Mouse (Mus musculus) forebrain, embryonic 12.5 days (tissue): ENCODE measurements around the gene Sar1a. TPM values are rescaled to one million over a fixed set of nuclear protein-coding genes. Genes with fewer than 3 reads are reported as not detected.

ENCODE experiments used
- ATAC-seq: fragments of 200-750 bp; cut with Nextera tagmentation; 2 replicates; pipeline ENCODE4 v1.8.0; 2017; ENCODE audit warnings: moderate TSS enrichment; ENCODE audit not compliant: low FRiP score
- H3K27ac ChIP-seq: fragments of 300-500 bp; sonication (generic); 2 replicates; pipeline ENCODE4 v1.5.1; 2016; ENCODE audit warnings: mild to moderate bottlenecking
- H3K27me3 ChIP-seq: fragments of 300-500 bp; sonication (generic); 2 replicates; pipeline ENCODE4 v1.6.1; 2016; ENCODE audit warnings: mild to moderate bottlenecking
- H3K36me3 ChIP-seq: fragments of 300-500 bp; sonication (generic); replicated peaks from 2 replicates; pipeline ENCODE4 v1.6.1; 2016; ENCODE audit warnings: mild to moderate bottlenecking
- H3K4me1 ChIP-seq: fragments of 300-500 bp; sonication (generic); 2 replicates; pipeline ENCODE4 v1.6.1; 2016
- H3K4me2 ChIP-seq: fragments of 300-500 bp; sonication (generic); 2 replicates; pipeline ENCODE4 v1.6.1; 2016; ENCODE audit warnings: mild to moderate bottlenecking, moderate library complexity
- H3K4me3 ChIP-seq: fragments of 300-500 bp; sonication (generic); replicated peaks from 2 replicates; pipeline ENCODE4 v1.5.1; 2016; ENCODE audit warnings: mild to moderate bottlenecking
- H3K9ac ChIP-seq: fragments of 300-500 bp; sonication (generic); 2 replicates; pipeline ENCODE4 v1.6.1; 2016; ENCODE audit warnings: mild to moderate bottlenecking
- H3K9me3 ChIP-seq: fragments of 300-500 bp; sonication (generic); 2 replicates; pipeline ENCODE4 v1.6.1; 2016
- WGBS: fragments of 180-500 bp; shearing (Covaris S2); methylation state at CpG from one replicate; pipeline ENCODE4 v1.1.7; 2016; 5-methylcytosine and 5-hydroxymethylcytosine counted together
- polyA plus RNA-seq: library from polyadenylated mRNA; unstranded; fragments of >200 nt; fragmentation: Nextera tagmentation; extraction: Ambion mirVana; gene quantifications from 2 replicates; pipeline ENCODE4 v1.2.1, GENCODE M21; 2016

The Sar1a gene
- polyA plus RNA-seq, 1 experiment from 2014 or later: 221 TPM

GRCm38 (mm10) chr10:61656928-61657882, 22.9 kb upstream of the Sar1a start:
- WGBS: 92% methylated on average over 18 of the region's 18 CpGs
- H3K4me2 ChIP-seq: no peak overlapping the region
- no peak overlapping the region for H3K27ac ChIP-seq
- no peaks in the 10 kb centered on the region for H3K27me3 ChIP-seq
- H3K9me3 ChIP-seq: no peaks in the 10 kb centered on the region
- no peak overlapping the region for H3K4me3 ChIP-seq
- H3K9ac ChIP-seq: no peak overlapping the region
- ATAC-seq: no peak
- no peaks in the 10 kb centered on the region for H3K4me1 ChIP-seq
- peaks cover 52% of the 10 kb centered on the region for H3K36me3 ChIP-seq

- no peak overlapping the region for H3K4me2 ChIP-seq
- no peaks in the 10 kb centered on the region for H3K4me1 ChIP-seq
- no peak for ATAC-seq
- H3K27ac ChIP-seq: no peak overlapping the region
- H3K4me3 ChIP-seq: no peak overlapping the region
- peaks cover 51% of the 10 kb centered on the region for H3K36me3 ChIP-seq
- H3K9me3 ChIP-seq: no peaks in the 10 kb centered on the region
- H3K27me3 ChIP-seq: no peaks in the 10 kb centered on the region
- H3K9ac ChIP-seq: no peak overlapping the region
- 29% methylated on average over 4 of the region's 4 CpGs for WGBS
These were observed 22.1 kb upstream of the Sar1a start for GRCm38 (mm10) chr10:61657985-61658384.

GRCm38 (mm10) chr10:61661887-61662286, 18.2 kb upstream of the Sar1a start:
- WGBS: 80% methylated on average over 8 of the region's 8 CpGs
- no peak for ATAC-seq
- Histone ChIP-seq H3K4me1 (no peaks in the 10 kb centered on the region), H3K9ac (no peak overlapping the region), H3K9me3 (no peaks in the 10 kb centered on the region), H3K4me3 (no peak overlapping the region), H3K27ac (peak overlapping the region; percentile 75), H3K36me3 (peaks cover 58% of the 10 kb centered on the region), H3K27me3 (no peaks in the 10 kb centered on the region), H3K4me2 (no peak overlapping the region)

- Histone ChIP-seq H3K27me3 (no peaks in the 10 kb centered on the region), H3K27ac (peak overlapping the region; percentile 75), H3K9ac (no peak overlapping the region), H3K4me2 (no peak overlapping the region), H3K4me3 (no peak overlapping the region), H3K9me3 (no peaks in the 10 kb centered on the region), H3K4me1 (no peaks in the 10 kb centered on the region), H3K36me3 (peaks cover 62% of the 10 kb centered on the region)
- peak; percentile 71; the same call in 1 of the 2 replicates for ATAC-seq
- WGBS: 53% methylated on average over 10 of the region's 10 CpGs
These were observed 17.6 kb upstream of the Sar1a start for GRCm38 (mm10) chr10:61662391-61662988.

- H3K4me2 ChIP-seq: no peak overlapping the region
- H3K9ac ChIP-seq: no peak overlapping the region
- no peaks in the 10 kb centered on the region for H3K9me3 ChIP-seq
- H3K27ac ChIP-seq: no peak overlapping the region
- 94% methylated on average over 10 of the region's 10 CpGs for WGBS
- no peak for ATAC-seq
- H3K27me3 ChIP-seq: no peaks in the 10 kb centered on the region
- H3K4me1 ChIP-seq: no peaks in the 10 kb centered on the region
- H3K4me3 ChIP-seq: no peak overlapping the region
- peaks cover 80% of the 10 kb centered on the region for H3K36me3 ChIP-seq
These were observed 15.0 kb upstream of the Sar1a start for GRCm38 (mm10) chr10:61665111-61665510.

- peaks cover 84% of the 10 kb centered on the region for H3K36me3 ChIP-seq
- no peak overlapping the region for H3K4me3 ChIP-seq
- H3K27ac ChIP-seq: no peak overlapping the region
- no peak for ATAC-seq
- no peaks in the 10 kb centered on the region for H3K27me3 ChIP-seq
- no peak overlapping the region for H3K4me2 ChIP-seq
- H3K9me3 ChIP-seq: no peaks in the 10 kb centered on the region
- H3K4me1 ChIP-seq: no peaks in the 10 kb centered on the region
- H3K9ac ChIP-seq: no peak overlapping the region
- 95% methylated on average over 3 of the region's 3 CpGs for WGBS
These were observed 14.4 kb upstream of the Sar1a start for GRCm38 (mm10) chr10:61665651-61666050.

GRCm38 (mm10) chr10:61669289-61669688, 10.8 kb upstream of the Sar1a start:
- Histone ChIP-seq H3K36me3 (peaks cover 90% of the 10 kb centered on the region), H3K27me3 (no peaks in the 10 kb centered on the region), H3K9me3 (no peaks in the 10 kb centered on the region), H3K27ac (no peak overlapping the region), H3K4me2 (no peak overlapping the region), H3K4me1 (no peaks in the 10 kb centered on the region), H3K9ac (no peak overlapping the region), H3K4me3 (no peak overlapping the region)
- 74% methylated on average over 7 of the region's 7 CpGs for WGBS
- no peak for ATAC-seq

- H3K36me3 ChIP-seq: peaks cover 90% of the 10 kb centered on the region
These were observed 10.2 kb upstream of the Sar1a start for GRCm38 (mm10) chr10:61669896-61670295.

GRCm38 (mm10) chr10:61670758-61671157, 9.3 kb upstream of the Sar1a start:
- 93% methylated on average over 3 of the region's 3 CpGs for WGBS
- peaks cover 89% of the 10 kb centered on the region for H3K36me3 ChIP-seq
- no peak for ATAC-seq

More at GRCm38 (mm10) chr10:61669896-61670295, 10.2 kb upstream of the Sar1a start:
- no peak overlapping the region for H3K4me2 ChIP-seq
- no peaks in the 10 kb centered on the region for H3K27me3 ChIP-seq
- ATAC-seq: no peak
- no peaks in the 10 kb centered on the region for H3K4me1 ChIP-seq
- H3K9ac ChIP-seq: no peak overlapping the region
- no peaks in the 10 kb centered on the region for H3K9me3 ChIP-seq
- H3K27ac ChIP-seq: no peak overlapping the region
- H3K4me3 ChIP-seq: no peak overlapping the region

GRCm38 (mm10) chr10:61675935-61676334, 4.2 kb upstream of the Sar1a start:
- WGBS: 83% methylated on average over 3 of the region's 3 CpGs
- H3K27ac ChIP-seq: no peak overlapping the region
- no peak overlapping the region for H3K9ac ChIP-seq
- H3K9me3 ChIP-seq: no peaks in the 10 kb centered on the region
- no peak for ATAC-seq
- no peak overlapping the region for H3K4me3 ChIP-seq
- peaks cover 7% of the 10 kb centered on the region for H3K4me1 ChIP-seq
- no peaks in the 10 kb centered on the region for H3K27me3 ChIP-seq
- peaks cover 43% of the 10 kb centered on the region for H3K36me3 ChIP-seq
- H3K4me2 ChIP-seq: no peak overlapping the region

More at GRCm38 (mm10) chr10:61670758-61671157, 9.3 kb upstream of the Sar1a start:
- Histone ChIP-seq H3K4me3 (no peak overlapping the region), H3K4me1 (no peaks in the 10 kb centered on the region), H3K27ac (no peak overlapping the region), H3K9me3 (no peaks in the 10 kb centered on the region), H3K27me3 (no peaks in the 10 kb centered on the region), H3K9ac (no peak overlapping the region), H3K4me2 (no peak overlapping the region)

- H3K27ac ChIP-seq: peak overlapping the region; percentile 39; the same call in 1 of the 2 replicates
- WGBS: 39% methylated on average over 9 of the region's 9 CpGs
- peak overlapping the region; percentile 85 for H3K4me3 ChIP-seq
- H3K36me3 ChIP-seq: peaks cover 13% of the 10 kb centered on the region
- H3K4me1 ChIP-seq: peaks cover 15% of the 10 kb centered on the region
- peak overlapping the region; percentile 89 for H3K9ac ChIP-seq
- H3K9me3 ChIP-seq: no peaks in the 10 kb centered on the region
- no peak; the same call in 1 of the 2 replicates for ATAC-seq
- H3K27me3 ChIP-seq: no peaks in the 10 kb centered on the region
- H3K4me2 ChIP-seq: peak overlapping the region; percentile 73
These were observed 554 bp upstream of the Sar1a start for GRCm38 (mm10) chr10:61679545-61679944.

- 93% methylated on average over 8 of the region's 8 CpGs for WGBS
- Histone ChIP-seq H3K27me3 (no peaks in the 10 kb centered on the region), H3K36me3 (peaks cover 88% of the 10 kb centered on the region), H3K27ac (no peak overlapping the region), H3K9ac (no peak overlapping the region), H3K4me2 (no peak overlapping the region), H3K9me3 (no peaks in the 10 kb centered on the region), H3K4me1 (no peaks in the 10 kb centered on the region), H3K4me3 (no peak overlapping the region)
- no peak for ATAC-seq
These were observed 9.3 kb downstream of the Sar1a start for GRCm38 (mm10) chr10:61689405-61689804.
